ENCODE assay signal across 11 mouse cellular contexts in the genomic region with DNA sequence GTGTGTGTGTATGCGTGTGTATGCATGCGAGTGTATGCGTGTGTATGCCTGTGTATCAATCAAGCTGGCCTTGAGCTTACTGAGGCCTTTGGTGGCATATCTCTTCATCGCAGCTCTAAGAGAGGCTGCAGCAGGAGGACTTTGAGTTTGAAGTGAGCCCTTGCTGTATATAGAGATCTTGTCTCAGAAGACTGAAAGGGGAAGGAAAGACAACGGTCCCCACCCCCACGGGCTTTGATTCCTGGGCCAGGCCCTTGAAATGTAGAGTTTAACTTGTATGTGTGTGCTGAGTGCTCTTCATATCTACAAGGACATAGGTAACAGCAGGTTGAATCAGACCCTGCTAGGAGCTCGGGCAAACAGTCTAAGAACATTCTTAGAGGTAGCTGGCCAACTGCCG. TPM values are rescaled to one million over a fixed set of nuclear protein-coding genes. Genes with fewer than 3 reads are reported as not detected.
DNase-seq lines count a peak whose midpoint lies in the region; ATAC-seq and TF ChIP-seq lines count a peak whose summit lies in the region.
"Had no signal": no experiment of that assay in that cellular context is flagged by ENCODE, and none has a peak within 500 bp of the region (broad histone marks: within the 10 kb centered on the region; RNA-seq: fewer than 3 reads in every experiment).

No protein-coding gene starts in this region.

- peaks cover 27% of the 10 kb centered on the region for H3K36me3 ChIP-seq in thymus, adult 2 months (ENCODE audit: control insufficient read depth, insufficient read depth, low read length)

- no peak overlapping the region for H3K4me3 ChIP-seq in thymus, adult 2 months (ENCODE audit: control insufficient read depth, insufficient read depth, low read length)
- H3K4me3 ChIP-seq: erythroblast, embryonic 14.5 days; midbrain, embryonic 10.5 days had no signal

- no peak for TF ChIP-seq POLR2A in thymus, adult 2 months (IDR thresholded peaks at IDR 0.05; ENCODE audit: control insufficient read depth, extremely low read depth, insufficient read depth, low read length, poor library complexity)

- DNase-seq in cerebellum, adult 11-12 months, result peak; percentile 2
- DNase-seq in cerebellum, postnatal 4 days (ENCODE audit: low spot score in 2 of 2), result no peak
- peak; percentile 35 for DNase-seq in thymus, adult 2 months
- no peak for DNase-seq in thymus, adult 18-20 months
- peak; percentile 82 for DNase-seq in lung, postnatal 36 days
- DNase-seq in thymus, postnatal 36 days, result peak; percentile 41 to 53
- DNase-seq: right cerebral cortex, postnatal 25 days had no signal

- no peaks in the 10 kb centered on the region for H3K27me3 ChIP-seq in thymus, adult 2 months (ENCODE audit: control insufficient read depth, insufficient read depth, low read length)

- WGBS in thymus, adult 2 months, result 28% methylated on average over 8 of the region's 8 CpGs

- H3K4me1 ChIP-seq in thymus, adult 2 months (replicated peaks; ENCODE audit: control insufficient read depth, insufficient read depth, low read length), result peaks cover 65% of the 10 kb centered on the region

- ATAC-seq in monocyte, adult 5-6 weeks (replicated peaks; ENCODE audit: insufficient number of reproducible peaks, low FRiP score, low TSS enrichment, poor library complexity, severe bottlenecking), result no peak
- no peak for ATAC-seq in frontal cortex, adult (ENCODE audit: low TSS enrichment)

- H3K27ac ChIP-seq in thymus, adult 2 months (ENCODE audit: control insufficient read depth, insufficient read depth, low read length), result peak overlapping the region; percentile 21; the same call in 1 of the 2 replicates
- H3K27ac ChIP-seq: midbrain, embryonic 10.5 days had no signal

- TF ChIP-seq CTCF in thymus, adult 2 months (IDR thresholded peaks at IDR 0.05; ENCODE audit: borderline replicate concordance, control insufficient read depth, extremely low read depth, insufficient read depth, low read length, poor library complexity), result no peak

RNA-seq across cellular contexts. Expression of a gene that starts 11.8 kb away (rescaled TPM):
- 1,527 and 1,921 TPM in 2 replicates for polyA plus RNA-seq in thymus, adult 2 months (2012; rRNA removed)
- total RNA-seq in monocyte, adult 5-6 weeks (2017), result 1,204 to 1,488 TPM (median 1,482 TPM) in 3 replicates

RNA-seq across cellular contexts. Expression of a gene that starts 57.4 kb away (rescaled TPM):
- 162 and 166 TPM in 2 replicates for polyA plus RNA-seq in thymus, adult 2 months (2012; rRNA removed)
- total RNA-seq in monocyte, adult 5-6 weeks (2017), result 223 to 337 TPM (median 251 TPM) in 3 replicates

Comparison
In these comparisons a context has a peak if more than half of its experiments do, and no peak if none do; other contexts are left out.
1. DNase-seq: peak in cerebellum, adult 11-12 months (single experiment), thymus, adult 2 months (single experiment), lung, postnatal 36 days (single experiment) and thymus, postnatal 36 days (2 of 2); none in cerebellum, postnatal 4 days (0 of 2) and thymus, adult 18-20 months (0 of 2).